9 mouse cellular contexts compared by ENCODE assay signal in the genomic region with DNA sequence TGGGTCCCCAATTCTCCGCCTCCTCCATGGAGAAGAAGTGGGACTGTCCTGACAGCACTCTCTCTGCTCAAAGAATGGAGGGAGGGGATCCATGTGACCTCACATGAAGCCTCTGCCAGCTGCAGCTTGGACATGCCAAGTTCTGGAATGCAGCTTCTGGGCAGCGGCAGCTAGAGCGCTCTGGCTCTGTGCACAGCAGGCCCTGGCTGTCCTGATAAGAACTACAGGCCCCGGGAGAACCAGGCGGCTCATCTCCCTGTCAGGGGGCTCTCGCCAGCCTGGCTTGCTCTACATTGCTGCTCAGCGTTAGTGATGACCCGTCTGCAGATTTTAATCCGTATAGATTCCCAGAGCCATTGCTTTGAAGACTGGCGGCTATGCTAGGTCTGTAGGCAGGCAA. TPM values are rescaled to one million over a fixed set of nuclear protein-coding genes. Genes with fewer than 3 reads are reported as not detected.
DNase-seq lines count a peak whose midpoint lies in the region; ATAC-seq and TF ChIP-seq lines count a peak whose summit lies in the region.
"Had no signal": no experiment of that assay in that cellular context is flagged by ENCODE, and none has a peak within 500 bp of the region (broad histone marks: within the 10 kb centered on the region; RNA-seq: fewer than 3 reads in every experiment).

No protein-coding gene starts in this region.

- peak; percentile 78 for DNase-seq in brain, embryonic 14.5 days (ENCODE audit: low read depth)
- peak; percentile 27 to 35 for DNase-seq in heart, adult 9 months (ENCODE audit: low spot score in 2 of 2)
- DNase-seq in limb, embryonic 11.5 days (ENCODE audit: low spot score), result no peak
- DNase-seq in urinary bladder, adult 18-20 months (ENCODE audit: low spot score in 2 of 2), result no peak
- DNase-seq in spleen, postnatal 36 days (ENCODE audit: low spot score in 2 of 2), result no peak
- DNase-seq in natural killer cell, adult 2 months (ENCODE audit: low spot score in 2 of 2), result no peak
- DNase-seq: thymus, adult 18-20 months had no signal

- no peak for ATAC-seq in intestine, postnatal 0 days
- no peak for ATAC-seq in intestine, embryonic 15.5 days
- ATAC-seq in limb, embryonic 11.5 days (ENCODE audit: insufficient number of reproducible peaks, low FRiP score, low TSS enrichment, low read depth), result no peak

- no peak for TF ChIP-seq POLR2A in brain, embryonic 14.5 days (IDR thresholded peaks at IDR 0.05; ENCODE audit: borderline replicate concordance, extremely low read depth, insufficient read depth, insufficient read length, poor library complexity, severe bottlenecking)

- no peaks in the 10 kb centered on the region for H3K36me3 ChIP-seq in intestine, postnatal 0 days (ENCODE audit: control insufficient read depth, insufficient read depth)
- H3K36me3 ChIP-seq in intestine, embryonic 15.5 days, result no peaks in the 10 kb centered on the region
- H3K36me3 ChIP-seq in limb, embryonic 11.5 days (ENCODE audit: control insufficient read depth, insufficient read depth, low read length), result no peaks in the 10 kb centered on the region

- 0 out of 2 replicates have a peak, but pooled peaks cover 19% of the 10 kb centered on the region for H3K27me3 ChIP-seq in intestine, postnatal 0 days (replicated peaks; ENCODE audit: control insufficient read depth, insufficient read depth, low read length)
- peaks cover 24% of the 10 kb centered on the region for H3K27me3 ChIP-seq in intestine, embryonic 15.5 days (replicated peaks)
- peaks cover 19% of the 10 kb centered on the region for H3K27me3 ChIP-seq in limb, embryonic 11.5 days (ENCODE audit: control insufficient read depth, insufficient read depth, low read length)

- 27% methylated on average over 10 of the region's 10 CpGs for WGBS in intestine, postnatal 0 days
- 28% methylated on average over 10 of the region's 10 CpGs for WGBS in intestine, embryonic 15.5 days
- WGBS in limb, embryonic 11.5 days, result 31% methylated on average over 10 of the region's 10 CpGs

- no peaks in the 10 kb centered on the region for H3K4me1 ChIP-seq in intestine, postnatal 0 days (replicated peaks; ENCODE audit: control insufficient read depth, insufficient read depth, low read length)
- H3K4me1 ChIP-seq in intestine, embryonic 15.5 days (replicated peaks), result no peaks in the 10 kb centered on the region
- 0 out of 2 replicates have a peak, but pooled peaks cover 3% of the 10 kb centered on the region for H3K4me1 ChIP-seq in limb, embryonic 11.5 days (ENCODE audit: control insufficient read depth, insufficient read depth, low read length)

- 0 out of 2 replicates have a peak, but pooled peaks cover 4% of the 10 kb centered on the region for H3K9me3 ChIP-seq in intestine, postnatal 0 days (ENCODE audit: control insufficient read depth)
- no peaks in the 10 kb centered on the region for H3K9me3 ChIP-seq in intestine, embryonic 15.5 days
- no peaks in the 10 kb centered on the region for H3K9me3 ChIP-seq in limb, embryonic 11.5 days (ENCODE audit: control insufficient read depth, low read length)

- H3K4me3 ChIP-seq in intestine, postnatal 0 days (ENCODE audit: low read depth, low read length), result no peak overlapping the region
- H3K4me3 ChIP-seq in intestine, embryonic 15.5 days (replicated peaks), result no peak overlapping the region
- H3K4me3 ChIP-seq in limb, embryonic 11.5 days (ENCODE audit: low read depth, low read length), result no peak overlapping the region

- peak; percentile 8; the same call in 1 of the 2 replicates for TF ChIP-seq CTCF in intestine, postnatal 0 days (IDR thresholded peaks at IDR 0.05; ENCODE audit: low read depth)
- TF ChIP-seq CTCF in brain, embryonic 14.5 days (IDR thresholded peaks at IDR 0.05; ENCODE audit: borderline replicate concordance, extremely low read depth, insufficient read depth, insufficient read length), result peak; percentile 12; the same call in 1 of the 2 replicates

- H3K9ac ChIP-seq in intestine, postnatal 0 days (ENCODE audit: low read depth, low read length), result no peak overlapping the region
- H3K9ac ChIP-seq in intestine, embryonic 15.5 days, result no peak overlapping the region
- H3K9ac ChIP-seq in limb, embryonic 11.5 days (ENCODE audit: low read length), result no peak overlapping the region

- no peak overlapping the region for H3K4me2 ChIP-seq in intestine, postnatal 0 days (replicated peaks; ENCODE audit: low read depth)
- H3K4me2 ChIP-seq in intestine, embryonic 15.5 days (replicated peaks), result no peak overlapping the region
- 0 out of 2 replicates have a peak overlapping the region, but pooled peaks have one; percentile 2 for H3K4me2 ChIP-seq in limb, embryonic 11.5 days (ENCODE audit: low read depth, severe bottlenecking)

- H3K27ac ChIP-seq in intestine, postnatal 0 days (ENCODE audit: low read depth, low read length), result no peak overlapping the region
- no peak overlapping the region for H3K27ac ChIP-seq in intestine, embryonic 15.5 days
- H3K27ac ChIP-seq in limb, embryonic 11.5 days (replicated peaks; ENCODE audit: low read depth, low read length), result no peak overlapping the region

RNA-seq across cellular contexts. Expression of a gene that starts 44.6 kb away (rescaled TPM):
- 0.34 and 0.44 TPM in 2 replicates for polyA plus RNA-seq in intestine, postnatal 0 days (2015; fragmentation: Nextera tagmentation; extraction: Ambion mirVana)
- polyA plus RNA-seq in intestine, embryonic 15.5 days (2015; fragmentation: Nextera tagmentation; extraction: Ambion mirVana), result 0.26 and 0.53 TPM in 2 replicates
- polyA plus RNA-seq in brain, embryonic 14.5 days (2012; rRNA removed), result 0.63 and 0.87 TPM in 2 replicates
- not detected in 2 replicates for polyA plus RNA-seq in limb, embryonic 11.5 days (2014; fragmentation: Nextera tagmentation; extraction: Ambion mirVana)

Comparison
In these comparisons a context has a peak if more than half of its experiments do, and no peak if none do; other contexts are left out.
1. DNase-seq: peak in brain, embryonic 14.5 days (single experiment) and heart, adult 9 months (2 of 2); none in limb, embryonic 11.5 days (single experiment), urinary bladder, adult 18-20 months (0 of 2), spleen, postnatal 36 days (0 of 2) and natural killer cell, adult 2 months (0 of 2).